Mouse (Mus musculus): Measurements from ENCODE around the gene Padi3.

DNA sequence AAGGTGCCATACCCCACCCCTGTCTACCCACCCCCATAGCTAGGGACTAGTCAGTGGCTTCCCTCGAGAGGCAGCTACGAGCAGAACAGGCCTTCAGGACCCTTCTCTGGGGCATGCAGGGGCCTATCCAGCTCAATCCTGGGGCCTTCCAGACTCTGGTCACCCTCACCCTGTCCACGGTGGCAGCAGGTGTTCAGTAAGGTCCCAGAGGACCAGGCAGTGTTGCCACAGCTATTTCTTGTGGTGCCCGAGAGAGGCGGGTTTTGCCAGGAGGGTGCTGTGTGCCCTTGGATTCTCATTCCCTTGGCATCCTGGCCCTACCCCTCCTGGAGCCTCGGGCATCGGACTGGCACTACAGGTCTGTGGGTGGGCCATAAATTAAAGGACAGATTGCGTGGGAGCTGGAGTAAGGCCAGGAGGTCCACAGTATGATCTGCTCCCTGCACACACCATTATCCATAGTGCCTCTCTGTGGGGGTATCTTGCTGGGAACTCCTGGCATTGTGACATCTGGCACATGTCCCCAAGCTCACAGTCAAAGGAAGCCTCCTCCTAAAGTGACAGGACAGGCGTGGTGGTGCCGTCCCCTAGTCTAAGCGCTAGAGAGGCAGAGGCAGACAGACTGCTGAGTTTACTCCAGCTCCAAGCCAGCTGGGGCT lies 25.9 kb upstream of the Padi3 start:
- TF ChIP-seq POLR2A (IDR thresholded peaks at IDR 0.05; ENCODE audit: extremely low read depth, insufficient read depth, low read length) (no peak), CTCF (IDR thresholded peaks at IDR 0.05; ENCODE audit: low read depth, low read length) (no peak)
